ENCODE assay signal across 15 mouse cellular contexts in genomic region chr16:96651444-96651843, GRCm38 (mm10).
"Had no signal": no experiment of that assay in that cellular context is flagged by ENCODE, and none has a peak within 500 bp of the region (broad histone marks: within the 10 kb centered on the region; RNA-seq: fewer than 3 reads in every experiment).

No protein-coding gene starts in this region.

- H3K36me3 ChIP-seq: stomach, embryonic 15.5 days had no signal

- H3K27me3 ChIP-seq: neural tube, embryonic 13.5 days; neural tube, embryonic 15.5 days; stomach, embryonic 15.5 days had no signal

- H3K4me2 ChIP-seq: neural tube, embryonic 13.5 days; neural tube, embryonic 15.5 days; stomach, embryonic 15.5 days had no signal

- H3K9ac ChIP-seq: neural tube, embryonic 13.5 days; neural tube, embryonic 15.5 days; stomach, embryonic 15.5 days had no signal

- H3K4me3 ChIP-seq: neural tube, embryonic 13.5 days; neural tube, embryonic 15.5 days; stomach, embryonic 15.5 days had no signal

- H3K9me3 ChIP-seq: neural tube, embryonic 13.5 days; neural tube, embryonic 15.5 days; stomach, embryonic 15.5 days had no signal

- H3K4me1 ChIP-seq: neural tube, embryonic 13.5 days; neural tube, embryonic 15.5 days; stomach, embryonic 15.5 days had no signal

- H3K27ac ChIP-seq: neural tube, embryonic 13.5 days; neural tube, embryonic 15.5 days; stomach, embryonic 15.5 days; stomach, postnatal 0 days had no signal

- DNase-seq: retina, postnatal 1 day; right cerebral cortex, adult 18-20 months; right cerebral cortex, postnatal 14 days; right cerebral cortex, postnatal 4 days; spleen, adult 18-20 months; thymus, adult 18-20 months; thymus, adult 2 months; thymus, postnatal 14 days; thymus, postnatal 25 days; thymus, postnatal 36 days; thymus, postnatal 4 days had no signal
